Comparison of ENCODE assay signal across 28 mouse cellular contexts in genomic region chr7:121071276-121071675, GRCm38 (mm10). TPM values are rescaled to one million over a fixed set of nuclear protein-coding genes. Genes with fewer than 3 reads are reported as not detected.
DNase-seq lines count a peak whose midpoint lies in the region; ATAC-seq and TF ChIP-seq lines count a peak whose summit lies in the region.
"Had no signal": no experiment of that assay in that cellular context is flagged by ENCODE, and none has a peak within 500 bp of the region (broad histone marks: within the 10 kb centered on the region; RNA-seq: fewer than 3 reads in every experiment).

No protein-coding gene starts in this region.

- H3K27ac ChIP-seq in liver, embryonic 15.5 days (replicated peaks): no peak overlapping the region
- H3K27ac ChIP-seq in liver, embryonic 12.5 days: no peak overlapping the region
- no peak overlapping the region for H3K27ac ChIP-seq in liver, postnatal 0 days (ENCODE audit: low read depth)
- H3K27ac ChIP-seq in liver, embryonic 11.5 days (ENCODE audit: low read depth, low read length): no peak overlapping the region
- H3K27ac ChIP-seq in CH12.LX (ENCODE audit: insufficient read depth, low read depth): no peak overlapping the region
- H3K27ac ChIP-seq: embryonic facial prominence, embryonic 13.5 days; embryonic facial prominence, embryonic 15.5 days; forebrain, embryonic 10.5 days; forebrain, embryonic 12.5 days had no signal

- no peak for TF ChIP-seq CTCF in liver, postnatal 0 days (IDR thresholded peaks at IDR 0.05; ENCODE audit: low read depth)
- no peak for TF ChIP-seq CTCF in CH12.LX (conservative IDR thresholded peaks at IDR 0.05 in 1 of 2, IDR thresholded peaks at IDR 0.05 in 1 of 2; ENCODE audit: low read depth in 2 of 2, low read length in 2 of 2)

- in situ Hi-C loops in CH12.LX (cut with MboI; ENCODE audit: low pct_ligation_motif_present, low pct_unique_long_range_greater_than_20kb, low sequenced_read_pairs): no loop called here

- no peaks in the 10 kb centered on the region for H3K9me3 ChIP-seq in liver, embryonic 15.5 days (replicated peaks)
- no peaks in the 10 kb centered on the region for H3K9me3 ChIP-seq in liver, embryonic 12.5 days (replicated peaks)
- no peaks in the 10 kb centered on the region for H3K9me3 ChIP-seq in liver, postnatal 0 days (ENCODE audit: low read length)
- H3K9me3 ChIP-seq in liver, embryonic 11.5 days (ENCODE audit: control insufficient read depth, low read length): no peaks in the 10 kb centered on the region
- no peaks in the 10 kb centered on the region for H3K9me3 ChIP-seq in CH12.LX (replicated peaks; ENCODE audit: low read length)
- H3K9me3 ChIP-seq: embryonic facial prominence, embryonic 13.5 days; embryonic facial prominence, embryonic 15.5 days; forebrain, embryonic 10.5 days; forebrain, embryonic 12.5 days had no signal

- dilution Hi-C loops in CH12.LX (cut with MboI; ENCODE audit: extremely low pct_ligation_motif_present, extremely low pct_unique_long_range_greater_than_20kb, low sequenced_read_pairs): no loop called here

- 76% methylated on average over 4 of the region's 4 CpGs for WGBS in liver, embryonic 15.5 days (ENCODE audit: insufficient replicate concordance)
- 78% methylated on average over 4 of the region's 4 CpGs for WGBS in liver, embryonic 12.5 days (ENCODE audit: insufficient replicate concordance)
- WGBS in liver, postnatal 0 days (ENCODE audit: insufficient replicate concordance): 77% methylated on average over 4 of the region's 4 CpGs
- 87% methylated on average over 4 of the region's 4 CpGs for WGBS in liver, embryonic 11.5 days

- no peaks in the 10 kb centered on the region for H3K4me1 ChIP-seq in liver, embryonic 15.5 days (replicated peaks)
- no peaks in the 10 kb centered on the region for H3K4me1 ChIP-seq in liver, embryonic 12.5 days
- H3K4me1 ChIP-seq in liver, postnatal 0 days (ENCODE audit: insufficient read depth): no peaks in the 10 kb centered on the region
- no peaks in the 10 kb centered on the region for H3K4me1 ChIP-seq in liver, embryonic 11.5 days (replicated peaks; ENCODE audit: control insufficient read depth, insufficient read depth, low read length)
- peaks cover 8 to 30% of the 10 kb centered on the region in 2 experiments for H3K4me1 ChIP-seq in CH12.LX (ENCODE audit: control insufficient read depth in 1 of 2, insufficient read depth in 2 of 2)
- H3K4me1 ChIP-seq: embryonic facial prominence, embryonic 13.5 days; embryonic facial prominence, embryonic 15.5 days; forebrain, embryonic 10.5 days; forebrain, embryonic 12.5 days had no signal

- no peak for TF ChIP-seq POLR2A in CH12.LX (IDR thresholded peaks at IDR 0.05; ENCODE audit: low read depth, low read length)

- H3K9ac ChIP-seq in liver, embryonic 15.5 days: no peak overlapping the region
- H3K9ac ChIP-seq in liver, embryonic 12.5 days: no peak overlapping the region
- no peak overlapping the region for H3K9ac ChIP-seq in liver, postnatal 0 days (replicated peaks)
- no peak overlapping the region for H3K9ac ChIP-seq in liver, embryonic 11.5 days (ENCODE audit: low read depth, low read length)
- no peak overlapping the region for H3K9ac ChIP-seq in CH12.LX (ENCODE audit: insufficient read depth, low read depth)
- H3K9ac ChIP-seq: embryonic facial prominence, embryonic 13.5 days; embryonic facial prominence, embryonic 15.5 days; forebrain, embryonic 12.5 days had no signal

- no peak for ATAC-seq in liver, embryonic 15.5 days (ENCODE audit: insufficient read depth)
- no peak for ATAC-seq in liver, embryonic 12.5 days
- no peak for ATAC-seq in liver, postnatal 0 days
- ATAC-seq in liver, embryonic 11.5 days (replicated peaks; ENCODE audit: low FRiP score): no peak
- ATAC-seq: CD4-positive, CD25-positive, alpha-beta regulatory T cell, adult 4 months; forebrain, embryonic 14.5 days; forebrain, embryonic 16.5 days had no signal

- TF ChIP-seq EP300 in liver, postnatal 0 days (IDR thresholded peaks at IDR 0.05; ENCODE audit: low read depth): no peak
- TF ChIP-seq EP300 in CH12.LX (IDR thresholded peaks at IDR 0.05; ENCODE audit: low read length): no peak

- H3K79me2 ChIP-seq in CH12.LX (replicated peaks; ENCODE audit: control insufficient read depth, extremely low read depth, insufficient read depth, poor library complexity, severe bottlenecking): no peaks in the 10 kb centered on the region

- DNase-seq in heart, adult 11 months: peak; percentile 75
- no peak for DNase-seq in heart, postnatal 25 days (ENCODE audit: low spot score)
- no peak for DNase-seq in liver, postnatal 0 days
- DNase-seq in liver, embryonic 11.5 days (ENCODE audit: low spot score): no peak
- DNase-seq in CH12.LX (ENCODE audit: extremely low read depth): peak; percentile 21
- no peak for DNase-seq in embryo, embryonic 10 days (ENCODE audit: low spot score)
- DNase-seq: adrenal gland, adult 2 months; adrenal gland, postnatal 10 days; adrenal gland, postnatal 25 days; B cell, adult 2 months; cerebellum, adult 11-12 months; cerebellum, adult 2 months; cerebellum, adult 9-10 months; cerebellum, postnatal 10 days; cerebellum, postnatal 25 days; embryo, embryonic 11 days had no signal

- no peak overlapping the region for H3K4me3 ChIP-seq in liver, embryonic 15.5 days (replicated peaks)
- no peak overlapping the region for H3K4me3 ChIP-seq in liver, embryonic 12.5 days
- H3K4me3 ChIP-seq in liver, postnatal 0 days (ENCODE audit: low read depth, low read length): peak overlapping the region; percentile 16; the same call in 1 of the 2 replicates
- no peak overlapping the region for H3K4me3 ChIP-seq in liver, embryonic 11.5 days (ENCODE audit: low read depth, low read length)
- H3K4me3 ChIP-seq in CH12.LX (replicated peaks in 1 of 3; ENCODE audit: low read depth in 2 of 3, low read length in 2 of 3, poor library complexity in 1 of 3): no peak overlapping the region
- H3K4me3 ChIP-seq: embryonic facial prominence, embryonic 13.5 days; embryonic facial prominence, embryonic 15.5 days; erythroblast, embryonic 14.5 days; forebrain, embryonic 10.5 days; forebrain, embryonic 12.5 days had no signal

- H3K27me3 ChIP-seq in liver, embryonic 15.5 days: no peaks in the 10 kb centered on the region
- H3K27me3 ChIP-seq in liver, embryonic 12.5 days (replicated peaks): no peaks in the 10 kb centered on the region
- no peaks in the 10 kb centered on the region for H3K27me3 ChIP-seq in liver, postnatal 0 days (ENCODE audit: insufficient read depth, low read length)
- H3K27me3 ChIP-seq in liver, embryonic 11.5 days (replicated peaks; ENCODE audit: control insufficient read depth, insufficient read depth, low read length): no peaks in the 10 kb centered on the region
- no peaks in the 10 kb centered on the region for H3K27me3 ChIP-seq in CH12.LX (replicated peaks)
- H3K27me3 ChIP-seq: embryonic facial prominence, embryonic 13.5 days; embryonic facial prominence, embryonic 15.5 days; forebrain, embryonic 12.5 days had no signal

- peaks cover 41% of the 10 kb centered on the region for H3K36me3 ChIP-seq in liver, embryonic 15.5 days (replicated peaks)
- H3K36me3 ChIP-seq in liver, embryonic 12.5 days: peaks cover 53% of the 10 kb centered on the region
- peaks cover 38% of the 10 kb centered on the region for H3K36me3 ChIP-seq in liver, postnatal 0 days (replicated peaks; ENCODE audit: insufficient read depth, low read length)
- H3K36me3 ChIP-seq in liver, embryonic 11.5 days (ENCODE audit: control insufficient read depth, insufficient read depth, low read length): peaks cover 9% of the 10 kb centered on the region; the same call in 1 of the 2 replicates
- peaks cover 23 to 72% of the 10 kb centered on the region in 2 experiments for H3K36me3 ChIP-seq in CH12.LX (replicated peaks in 1 of 2; ENCODE audit: control insufficient read depth in 1 of 2, insufficient read depth in 1 of 2, low read length in 1 of 2)

- H3K4me2 ChIP-seq in liver, embryonic 15.5 days: peak overlapping the region; percentile 3; the same call in 1 of the 2 replicates
- H3K4me2 ChIP-seq in liver, embryonic 12.5 days: no peak overlapping the region
- peak overlapping the region; percentile 47; the same call in 1 of the 2 replicates for H3K4me2 ChIP-seq in liver, postnatal 0 days (ENCODE audit: low read depth, low read length)
- H3K4me2 ChIP-seq in liver, embryonic 11.5 days: no peak overlapping the region
- no peak overlapping the region for H3K4me2 ChIP-seq in CH12.LX (ENCODE audit: insufficient read depth, low read depth, poor library complexity, severe bottlenecking)
- H3K4me2 ChIP-seq: embryonic facial prominence, embryonic 13.5 days; embryonic facial prominence, embryonic 15.5 days; forebrain, embryonic 12.5 days had no signal

- intact Hi-C loops in heart, postnatal 25 days (cut with DNase I): loop anchor here (5.0 kb wide), 1 partner anchor 39 kb away; the partner anchor contains the start of gene Mettl9

- no peak for TF ChIP-seq RAD21 in CH12.LX (IDR thresholded peaks at IDR 0.05; ENCODE audit: low read depth, low read length)

RNA-seq across cellular contexts. Expression of gene Igsf6, which starts 3.1 kb away (rescaled TPM):
- total RNA-seq in heart, postnatal 25 days (2021): 1 to 10 TPM; 1.7 TPM
- polyA plus RNA-seq in liver, embryonic 15.5 days (2015; fragmentation: Nextera tagmentation; extraction: Ambion mirVana): 13.9 and 14.5 TPM in 2 replicates
- 6.6 and 7.6 TPM in 2 replicates for polyA plus RNA-seq in liver, embryonic 12.5 days (2016; fragmentation: Nextera tagmentation; extraction: Ambion mirVana)
- 12.4 and 14.6 TPM in 2 replicates for polyA plus RNA-seq in liver, postnatal 0 days (2015; fragmentation: Nextera tagmentation; extraction: Ambion mirVana)
- polyA plus RNA-seq in liver, embryonic 11.5 days (2014; fragmentation: Nextera tagmentation; extraction: Ambion mirVana): 8.4 and 10.2 TPM in 2 replicates
- not detected in 2 replicates for total RNA-seq in CH12.LX (2012; rRNA removed)
- total RNA-seq in CH12.LX (2014; rRNA removed): not detected in 2 replicates
- 0.19 and 0.21 TPM in 2 replicates for polyA plus RNA-seq in CH12.LX (2012; ENCODE audit: insufficient read length, low read depth)
- total RNA-seq: ES-E14 had no signal

RNA-seq across cellular contexts. Expression of gene Otoa, which starts 10.2 kb away (rescaled TPM):
- under 1 TPM; 0.14 to 0.21 TPM for total RNA-seq in heart, postnatal 25 days (2021)
- 0.08 TPM in 1 of 2 replicates, not detected in the other for polyA plus RNA-seq in liver, embryonic 15.5 days (2015; fragmentation: Nextera tagmentation; extraction: Ambion mirVana)
- 0.06 TPM in 1 of 2 replicates, not detected in the other for polyA plus RNA-seq in liver, embryonic 12.5 days (2016; fragmentation: Nextera tagmentation; extraction: Ambion mirVana)
- 0.04 TPM in 1 of 2 replicates, not detected in the other for polyA plus RNA-seq in liver, postnatal 0 days (2015; fragmentation: Nextera tagmentation; extraction: Ambion mirVana)
- 0.16 TPM in 1 of 2 replicates, not detected in the other for polyA plus RNA-seq in liver, embryonic 11.5 days (2014; fragmentation: Nextera tagmentation; extraction: Ambion mirVana)
- total RNA-seq in CH12.LX (2012; rRNA removed): 0.04 and 0.08 TPM in 2 replicates
- not detected in 2 replicates for total RNA-seq in CH12.LX (2014; rRNA removed)
- polyA plus RNA-seq in CH12.LX (2012; ENCODE audit: insufficient read length, low read depth): not detected in 2 replicates
- polyA plus RNA-seq: CD4-positive, CD25-positive, alpha-beta regulatory T cell, adult 4 months; embryonic facial prominence, embryonic 11.5 days; erythroblast, embryonic 14.5 days; forebrain, embryonic 16.5 days had no signal

RNA-seq across cellular contexts. Expression of gene Mettl9, which starts 37.0 kb away (rescaled TPM):
- 10 to 100 TPM; 77.5 to 80.5 TPM for total RNA-seq in heart, postnatal 25 days (2021)
- 42.8 and 43.2 TPM in 2 replicates for polyA plus RNA-seq in liver, embryonic 15.5 days (2015; fragmentation: Nextera tagmentation; extraction: Ambion mirVana)
- polyA plus RNA-seq in liver, embryonic 12.5 days (2016; fragmentation: Nextera tagmentation; extraction: Ambion mirVana): 71.8 and 73.5 TPM in 2 replicates
- polyA plus RNA-seq in liver, postnatal 0 days (2015; fragmentation: Nextera tagmentation; extraction: Ambion mirVana): 34.9 and 36.4 TPM in 2 replicates
- polyA plus RNA-seq in liver, embryonic 11.5 days (2014; fragmentation: Nextera tagmentation; extraction: Ambion mirVana): 105 and 112 TPM in 2 replicates
- total RNA-seq in CH12.LX (2012; rRNA removed) (21.7 and 25.8 TPM in 2 replicates), CH12.LX (2014; rRNA removed) (75.0 and 82.4 TPM in 2 replicates)
- 42.0 and 44.3 TPM in 2 replicates for polyA plus RNA-seq in CH12.LX (2012; ENCODE audit: insufficient read length, low read depth)

Comparison
In these comparisons a context has a peak if more than half of its experiments do, and no peak if none do; other contexts are left out.
1. DNase-seq: peak in heart, adult 11 months (single experiment) and CH12.LX (single experiment); none in heart, postnatal 25 days (single experiment), liver, postnatal 0 days (single experiment), liver, embryonic 11.5 days (single experiment) and embryo, embryonic 10 days (single experiment).
2. H3K4me2 ChIP-seq: peak in liver, embryonic 15.5 days (single experiment) and liver, postnatal 0 days (single experiment); none in liver, embryonic 12.5 days (single experiment), liver, embryonic 11.5 days (single experiment) and CH12.LX (single experiment).